Mouse (Mus musculus): ENCODE data around the gene Ano1.
A peak's percentile ranks its signal among the peaks of the same experiment; 100 is the strongest.

Ano1 gene

GRCm38 (mm10) chr7:144751833-144752232 is at the start of gene Ano1:
Gene Ano1 (minus strand): TSS chr7:144751974.
- no peak for DNase-seq (ENCODE audit: low read depth, low spot score)

GRCm38 (mm10) chr7:144798471-144798870 is 46.7 kb upstream of the Ano1 start:
- peak; percentile 57 for DNase-seq (ENCODE audit: low read depth, low spot score)

DNA sequence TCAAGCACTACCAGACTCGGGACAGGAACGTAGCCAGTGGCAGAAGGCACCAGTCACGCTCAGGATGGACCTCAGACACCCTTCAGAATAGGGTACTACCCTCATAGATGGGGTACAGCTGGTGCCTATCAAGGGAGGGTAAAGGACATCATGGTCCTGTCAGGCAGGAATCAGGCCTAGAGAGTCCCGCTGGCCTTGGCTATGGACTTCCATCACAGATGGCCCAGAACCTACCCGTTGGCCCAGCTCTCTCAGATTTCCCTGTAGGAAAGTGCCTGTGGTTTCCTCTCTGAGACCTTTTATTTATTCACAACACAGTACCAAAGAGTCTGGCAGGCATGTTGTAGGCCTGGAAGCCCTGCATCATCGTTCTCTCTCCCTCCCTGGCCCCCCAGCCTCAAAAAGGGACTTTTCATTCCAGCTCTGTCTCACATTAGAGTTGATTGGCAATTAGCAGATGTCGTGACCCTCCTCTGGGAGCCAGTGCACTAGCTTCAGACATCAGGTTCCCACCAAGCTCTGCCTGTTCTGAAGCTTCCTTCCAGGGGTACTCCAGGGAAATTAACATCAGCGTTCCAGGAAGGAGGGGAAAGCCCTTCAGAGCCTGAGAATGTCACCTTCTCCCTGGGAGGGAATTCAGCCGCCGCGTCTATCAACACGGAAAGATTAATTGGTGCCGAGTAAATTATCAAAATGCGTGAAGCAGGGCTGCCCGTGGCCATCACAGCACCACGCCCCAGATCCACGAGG is 45.4 kb upstream of the Ano1 start:
- no peak for DNase-seq (ENCODE audit: low read depth, low spot score)

DNA sequence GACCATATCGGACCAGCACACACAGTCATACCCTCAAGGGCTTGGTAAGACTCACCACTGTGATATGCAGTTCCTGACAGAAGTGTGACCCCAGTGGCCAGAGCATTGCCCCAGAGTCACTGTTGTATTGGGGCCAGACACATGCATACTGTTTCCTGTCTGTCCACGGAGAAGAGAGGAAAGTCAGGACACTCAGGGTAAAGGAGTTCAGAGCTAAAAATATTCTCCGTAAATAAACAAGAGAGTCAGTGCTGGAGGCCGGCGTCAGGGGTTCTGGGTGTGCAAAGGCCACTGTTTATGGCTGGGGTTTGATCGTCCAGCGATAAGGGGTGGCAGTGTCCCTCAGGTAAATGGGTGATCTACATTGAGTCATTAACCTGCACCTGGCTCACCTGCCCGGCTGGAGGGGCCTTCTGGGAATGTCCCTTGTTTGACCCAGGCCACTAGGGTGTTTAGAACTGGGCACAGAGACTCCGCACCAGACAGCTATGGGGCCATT is 44.3 kb upstream of the Ano1 start:
- no peak for DNase-seq (ENCODE audit: low read depth, low spot score)

DNA sequence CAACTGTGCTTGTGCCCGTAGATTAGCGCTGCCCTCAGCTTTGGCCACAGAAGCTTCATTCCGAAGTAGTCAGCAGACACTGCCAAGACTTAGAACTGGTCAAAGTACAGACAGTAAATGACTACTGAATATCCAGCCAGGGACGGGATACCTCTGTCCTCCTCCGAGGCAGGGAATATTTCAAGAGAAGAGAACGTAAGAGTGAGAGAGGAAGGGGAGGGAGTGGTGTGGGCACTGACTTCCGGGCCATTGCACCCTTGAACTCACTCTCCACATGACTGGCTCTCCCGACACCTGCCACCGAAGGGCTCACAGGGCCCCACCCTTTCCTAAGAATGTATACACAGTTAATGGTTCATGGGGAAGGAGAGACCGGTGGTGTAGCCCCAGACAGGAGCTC is 41.5 kb upstream of the Ano1 start:
- DNase-seq (ENCODE audit: low read depth, low spot score) = no peak

DNA sequence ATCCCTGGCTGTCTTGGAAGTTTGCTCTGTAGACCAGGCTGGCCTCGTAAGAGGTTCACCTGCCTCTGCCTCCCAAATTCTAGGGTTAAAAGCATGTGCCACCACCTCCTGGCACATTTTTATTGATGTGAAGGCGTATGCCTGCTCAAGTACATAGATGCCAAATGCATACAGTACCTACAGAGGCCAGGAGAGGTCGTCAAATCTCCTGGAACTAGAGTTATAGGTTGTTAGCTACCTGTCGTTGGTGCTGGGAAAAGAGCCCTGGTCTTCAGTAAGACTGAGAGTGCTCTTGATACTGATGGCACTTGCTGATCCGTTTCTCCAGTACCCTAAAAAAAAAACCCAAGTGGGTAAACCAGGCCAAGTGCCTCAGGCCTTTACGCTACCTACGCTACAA is 39.7 kb upstream of the Ano1 start:
- DNase-seq (ENCODE audit: low read depth, low spot score) = peak; percentile 70

DNA sequence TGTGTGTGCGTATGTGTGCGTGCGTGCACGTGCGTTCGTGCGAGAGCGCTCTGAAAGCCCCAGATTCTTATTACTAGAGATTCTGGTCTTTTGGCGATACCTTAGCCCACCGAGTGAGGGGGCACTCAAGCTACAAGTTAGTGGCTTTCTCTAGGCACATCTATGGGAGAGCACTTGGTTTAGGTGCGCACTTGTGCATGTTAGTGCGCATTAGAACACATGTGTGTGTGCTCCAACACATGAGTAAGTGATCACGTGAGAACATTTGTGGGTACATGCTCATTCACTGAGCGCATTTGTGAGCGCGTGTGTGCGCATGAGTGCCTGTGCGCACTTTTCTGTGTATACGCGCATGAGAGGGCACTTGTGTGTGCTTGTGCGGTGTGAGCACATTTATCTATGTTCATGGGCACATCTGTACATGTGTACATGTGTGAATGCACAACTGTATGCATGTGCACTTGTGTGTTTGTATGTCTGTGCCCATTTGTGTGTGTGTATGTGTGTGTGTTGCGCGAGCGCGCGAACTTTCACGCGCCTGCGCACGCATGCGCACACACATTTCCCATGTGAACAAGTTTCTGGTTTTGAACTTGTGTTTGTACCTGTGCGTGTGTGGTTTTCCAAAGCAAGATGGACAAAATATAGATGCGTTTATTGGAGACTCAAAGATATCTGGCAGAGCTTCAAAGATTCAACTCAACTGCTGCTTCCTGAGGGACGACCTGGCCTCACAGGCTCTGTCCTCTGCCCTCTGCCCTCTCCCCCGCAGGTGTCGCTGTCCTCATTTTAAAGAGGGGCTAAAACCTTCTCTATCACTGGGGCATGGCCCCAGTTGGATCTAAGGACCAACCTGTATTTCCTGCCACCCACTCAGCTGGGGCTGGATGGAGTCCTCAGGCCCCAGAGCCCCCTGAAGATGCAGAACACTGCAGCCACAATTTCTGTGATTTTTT is 38.1 kb upstream of the Ano1 start:
- peak; percentile 81 for DNase-seq (ENCODE audit: low read depth, low spot score)

DNA sequence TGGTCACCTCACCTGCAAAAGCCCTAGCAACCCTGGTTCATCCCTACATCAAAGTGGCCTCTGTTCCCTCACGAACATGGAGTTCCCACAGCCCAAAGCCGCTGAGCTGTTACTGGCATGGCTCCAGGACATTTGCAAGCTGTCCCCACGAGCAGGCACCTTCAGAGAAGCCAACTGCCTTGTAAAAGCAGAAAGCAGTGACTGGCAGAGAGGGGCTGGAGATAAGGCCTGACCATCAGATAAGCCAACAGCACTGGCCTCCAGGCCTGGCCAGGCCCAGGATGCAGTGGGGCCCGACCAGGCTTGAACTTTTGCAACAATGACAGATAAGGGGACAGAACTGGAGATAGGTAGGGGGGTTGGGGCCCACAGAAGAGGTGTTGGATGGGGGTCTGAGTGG is 36.9 kb upstream of the Ano1 start:
- no peak for DNase-seq (ENCODE audit: low read depth, low spot score)

- DNase-seq (ENCODE audit: low read depth, low spot score) = no peak
Observed at GRCm38 (mm10) chr7:144787501-144787900, 35.7 kb upstream of the Ano1 start.

DNA sequence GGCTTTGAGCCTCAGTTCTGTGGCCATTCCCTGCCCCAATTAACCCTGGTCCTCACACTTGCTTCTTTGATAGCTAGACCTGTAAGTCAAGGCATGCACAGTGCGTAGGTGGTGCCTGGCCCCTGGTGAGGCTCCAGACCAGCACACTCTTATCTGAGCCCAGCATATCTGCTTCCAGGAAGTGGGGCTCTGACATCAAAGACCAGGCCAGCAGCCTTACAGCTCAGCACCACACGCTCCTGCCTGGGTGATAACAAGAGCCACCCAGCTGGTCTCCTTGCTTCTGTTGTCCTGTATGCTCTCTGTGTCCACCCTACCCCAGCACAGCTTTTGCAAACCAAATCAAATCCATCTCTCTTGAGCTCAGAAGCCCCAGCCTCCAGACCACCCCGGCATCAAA is 34.8 kb upstream of the Ano1 start:
- no peak for DNase-seq (ENCODE audit: low read depth, low spot score)

GRCm38 (mm10) chr7:144784176-144784575 is 32.4 kb upstream of the Ano1 start:
- DNase-seq (ENCODE audit: low read depth, low spot score) = no peak

- DNase-seq (ENCODE audit: low read depth, low spot score) = no peak
Observed at GRCm38 (mm10) chr7:144782402-144782801, 30.6 kb upstream of the Ano1 start.

DNA sequence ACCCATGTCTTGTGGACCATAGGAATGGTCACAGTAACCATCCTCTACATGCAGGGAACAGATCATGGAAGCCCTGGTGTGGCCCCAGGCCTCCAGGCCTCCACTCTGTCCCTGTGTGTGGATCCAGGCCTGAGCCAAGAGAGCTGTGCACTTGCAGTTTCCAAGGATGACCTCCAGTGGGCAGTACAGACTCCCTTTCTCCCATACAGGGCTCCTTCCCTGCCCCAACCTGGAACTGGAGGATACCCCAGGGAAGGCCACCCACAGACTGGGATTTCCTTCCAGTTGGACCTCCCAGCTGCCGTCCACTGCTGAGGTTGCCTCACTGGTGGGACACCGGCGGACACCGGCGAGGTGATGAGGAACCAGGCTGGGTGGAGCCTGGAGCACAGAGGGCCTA is 29.6 kb upstream of the Ano1 start:
- DNase-seq (ENCODE audit: low read depth, low spot score) = peak; percentile 59

GRCm38 (mm10) chr7:144780190-144780589 is 28.4 kb upstream of the Ano1 start:
- DNase-seq (ENCODE audit: low read depth, low spot score) = no peak

- no peak for DNase-seq (ENCODE audit: low read depth, low spot score)
Observed at GRCm38 (mm10) chr7:144779691-144780090, 27.9 kb upstream of the Ano1 start.

DNA sequence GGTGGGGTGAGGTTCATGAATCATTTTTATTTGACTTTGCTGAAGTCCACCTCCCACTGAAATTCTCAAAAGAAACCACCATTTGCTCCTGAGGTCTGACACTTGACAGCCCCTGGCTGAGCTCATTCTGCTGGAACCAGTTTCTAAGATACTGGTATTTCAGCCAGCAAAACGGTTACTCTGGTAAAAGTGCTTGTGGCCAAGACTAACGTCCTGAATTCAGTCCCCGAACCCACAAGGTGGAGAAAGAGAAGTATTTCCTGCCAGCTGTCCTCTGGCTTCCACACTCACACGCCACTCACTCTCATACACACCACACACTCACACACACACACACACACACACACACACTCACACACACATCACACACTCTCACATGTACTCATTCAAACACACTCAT is 26.0 kb upstream of the Ano1 start:
- DNase-seq (ENCODE audit: low read depth, low spot score) = no peak

DNA sequence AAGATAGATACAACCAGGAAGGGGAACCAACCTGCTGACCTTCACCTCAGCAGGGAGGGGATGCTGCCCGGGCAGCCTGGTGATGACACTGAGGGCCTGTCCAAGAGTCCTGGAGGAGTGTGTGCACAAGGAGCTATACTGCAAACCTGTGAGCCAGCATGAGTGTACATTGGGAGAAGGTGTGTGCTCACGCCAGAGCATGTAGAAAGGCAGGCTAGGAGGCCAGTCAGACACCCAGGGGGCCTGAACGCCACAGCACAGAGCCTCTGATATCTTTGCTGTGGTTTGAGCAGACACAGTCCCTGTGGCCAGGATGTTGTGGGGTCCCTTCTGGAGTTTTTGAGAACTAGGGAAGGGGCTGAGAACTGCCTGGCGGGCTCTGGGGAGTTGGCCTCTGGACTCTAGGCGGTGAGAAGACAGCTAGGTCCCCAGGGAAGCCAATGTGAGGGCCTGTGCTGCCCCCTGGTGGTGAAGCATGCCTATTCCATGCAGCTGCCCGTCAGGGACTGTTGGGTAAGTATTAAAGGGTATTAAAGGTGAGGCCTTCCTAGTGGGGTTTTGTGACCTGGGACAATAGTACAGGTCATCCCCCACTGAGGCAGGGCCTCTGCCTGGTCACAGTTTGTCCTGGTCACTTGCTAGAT is 24.2 kb upstream of the Ano1 start:
- DNase-seq (ENCODE audit: low read depth, low spot score) = peak; percentile 80

DNA sequence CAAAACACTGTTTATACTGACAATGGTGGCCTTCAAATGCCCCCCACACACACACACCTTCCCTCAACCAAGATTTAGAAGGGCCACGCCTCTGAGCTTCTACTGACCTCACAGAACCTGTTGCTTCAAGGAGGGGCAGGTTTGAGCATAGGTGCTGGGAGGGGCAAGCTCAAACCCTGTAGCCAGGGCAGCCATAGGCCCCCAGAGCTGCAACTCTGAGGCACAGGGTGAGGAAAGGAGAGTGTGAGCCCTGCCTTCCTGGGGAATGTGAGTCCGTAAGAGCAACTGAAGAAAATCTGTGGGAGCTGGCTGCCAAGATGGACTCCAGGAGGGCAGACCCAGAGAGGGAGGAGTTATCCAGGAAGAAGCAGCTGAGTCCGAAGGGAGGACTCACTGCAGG is 23.4 kb upstream of the Ano1 start:
- DNase-seq (ENCODE audit: low read depth, low spot score) = peak; percentile 13

GRCm38 (mm10) chr7:144774283-144774682 is 22.5 kb upstream of the Ano1 start:
- no peak for DNase-seq (ENCODE audit: low read depth, low spot score)

GRCm38 (mm10) chr7:144770116-144770515 is 18.3 kb upstream of the Ano1 start:
- DNase-seq (ENCODE audit: low read depth, low spot score) = no peak

GRCm38 (mm10) chr7:144769434-144770080 is 17.8 kb upstream of the Ano1 start:
- no peak for DNase-seq (ENCODE audit: low read depth, low spot score)

DNA sequence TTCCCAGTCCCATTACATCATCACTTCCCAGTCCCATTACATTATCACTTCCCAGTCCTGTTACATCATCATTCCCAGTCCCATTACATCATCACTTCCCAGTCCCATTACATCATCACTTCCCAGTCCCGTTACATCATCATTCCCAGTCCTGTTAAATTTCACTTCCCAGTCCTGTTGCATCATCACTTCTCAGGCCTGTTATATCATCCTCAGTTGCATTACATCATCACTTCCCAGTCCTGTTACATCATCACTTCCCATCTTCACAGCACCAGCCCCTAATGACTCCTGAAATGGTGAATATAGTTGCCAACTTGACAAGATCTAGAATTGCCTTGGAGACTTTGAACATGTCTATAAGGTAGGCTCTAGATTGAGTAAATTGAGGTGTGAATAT is 17.1 kb upstream of the Ano1 start:
- DNase-seq (ENCODE audit: low read depth, low spot score) = no peak

Data from R1 (cell line).